Comparison of ENCODE assay signal across 11 mouse cellular contexts in the genomic region with DNA sequence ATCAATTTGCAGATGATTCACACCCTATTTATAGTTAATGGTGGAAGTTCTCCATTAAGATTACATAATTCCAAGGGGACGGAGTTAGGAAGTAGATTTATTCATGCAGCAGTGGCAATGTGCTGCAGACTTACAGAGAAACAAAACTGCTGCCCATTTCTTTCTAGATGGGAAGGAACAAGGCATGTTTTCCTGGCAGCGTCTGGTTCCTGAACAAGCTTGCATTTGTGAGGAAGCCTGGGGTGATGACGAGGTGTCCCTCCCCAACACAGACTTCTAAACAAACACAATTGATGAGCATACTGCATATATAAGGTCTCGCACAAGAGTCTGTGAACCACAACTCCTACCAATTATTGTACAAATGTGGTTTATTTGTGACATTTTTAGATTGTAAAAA.
DNase-seq lines count a peak whose midpoint lies in the region; ATAC-seq and TF ChIP-seq lines count a peak whose summit lies in the region.
"Had no signal": no experiment of that assay in that cellular context is flagged by ENCODE, and none has a peak within 500 bp of the region (broad histone marks: within the 10 kb centered on the region; RNA-seq: fewer than 3 reads in every experiment).

No protein-coding gene starts in this region.

- 83% methylated on average over 4 of the region's 4 CpGs for WGBS in embryonic facial prominence, embryonic 12.5 days
- WGBS in embryonic facial prominence, embryonic 10.5 days: 80% methylated on average over 4 of the region's 4 CpGs
- 27% methylated on average over 4 of the region's 4 CpGs for WGBS in forebrain, postnatal 0 days
- WGBS in liver, embryonic 11.5 days: 73% methylated on average over 4 of the region's 4 CpGs

- TF ChIP-seq POLR2A in brain, embryonic 14.5 days (IDR thresholded peaks at IDR 0.05; ENCODE audit: borderline replicate concordance, extremely low read depth, insufficient read depth, insufficient read length, poor library complexity, severe bottlenecking): no peak

- no peak overlapping the region for H3K9ac ChIP-seq in embryonic facial prominence, embryonic 12.5 days
- peak overlapping the region; percentile 15 for H3K9ac ChIP-seq in forebrain, postnatal 0 days
- H3K9ac ChIP-seq in liver, embryonic 11.5 days (ENCODE audit: low read depth, low read length): no peak overlapping the region
- H3K9ac ChIP-seq: liver, embryonic 13.5 days had no signal

- H3K36me3 ChIP-seq in embryonic facial prominence, embryonic 12.5 days: no peaks in the 10 kb centered on the region
- H3K36me3 ChIP-seq in embryonic facial prominence, embryonic 10.5 days (replicated peaks): no peaks in the 10 kb centered on the region
- no peaks in the 10 kb centered on the region for H3K36me3 ChIP-seq in forebrain, postnatal 0 days (ENCODE audit: insufficient read depth)
- no peaks in the 10 kb centered on the region for H3K36me3 ChIP-seq in liver, embryonic 11.5 days (ENCODE audit: control insufficient read depth, insufficient read depth, low read length)
- H3K36me3 ChIP-seq: liver, embryonic 13.5 days had no signal

- H3K27me3 ChIP-seq in embryonic facial prominence, embryonic 12.5 days: no peaks in the 10 kb centered on the region
- H3K27me3 ChIP-seq in embryonic facial prominence, embryonic 10.5 days (replicated peaks; ENCODE audit: low read depth, poor library complexity, severe bottlenecking): no peaks in the 10 kb centered on the region
- H3K27me3 ChIP-seq in forebrain, postnatal 0 days (ENCODE audit: insufficient read depth, low read length): no peaks in the 10 kb centered on the region
- no peaks in the 10 kb centered on the region for H3K27me3 ChIP-seq in liver, embryonic 11.5 days (replicated peaks; ENCODE audit: control insufficient read depth, insufficient read depth, low read length)
- H3K27me3 ChIP-seq: liver, embryonic 13.5 days had no signal

- no peak for TF ChIP-seq CTCF in brain, embryonic 14.5 days (IDR thresholded peaks at IDR 0.05; ENCODE audit: borderline replicate concordance, extremely low read depth, insufficient read depth, insufficient read length)
- TF ChIP-seq CTCF in forebrain, postnatal 0 days (IDR thresholded peaks at IDR 0.05; ENCODE audit: low read depth): no peak

- no peak overlapping the region for H3K4me2 ChIP-seq in embryonic facial prominence, embryonic 12.5 days (replicated peaks)
- H3K4me2 ChIP-seq in forebrain, postnatal 0 days (ENCODE audit: low read depth): 0 out of 2 replicates have a peak overlapping the region, but pooled peaks have one; percentile 13
- H3K4me2 ChIP-seq in liver, embryonic 11.5 days: no peak overlapping the region
- H3K4me2 ChIP-seq: liver, embryonic 13.5 days had no signal

- ATAC-seq in embryonic facial prominence, embryonic 12.5 days (ENCODE audit: insufficient number of reproducible peaks, insufficient read depth, low FRiP score, low TSS enrichment): no peak
- ATAC-seq in forebrain, postnatal 0 days: peak; percentile 57
- ATAC-seq in liver, embryonic 11.5 days (replicated peaks; ENCODE audit: low FRiP score): no peak

- no peak for DNase-seq in embryonic facial prominence, embryonic 10.5 days (ENCODE audit: low spot score)
- DNase-seq in brain, embryonic 14.5 days (ENCODE audit: low read depth): peak; percentile 55
- DNase-seq in forebrain, postnatal 0 days: no peak
- peak; percentile 33 to 41 for DNase-seq in left cerebral cortex, adult 9 months (ENCODE audit: low spot score in 2 of 2)
- DNase-seq in kidney, postnatal 10 days: no peak
- no peak for DNase-seq in liver, embryonic 11.5 days (ENCODE audit: low spot score)
- DNase-seq in urinary bladder, postnatal 4 days (ENCODE audit: low spot score in 2 of 2): no peak
- DNase-seq: adrenal gland, postnatal 10 days; kidney, postnatal 4 days; liver, embryonic 13.5 days had no signal

- H3K9me3 ChIP-seq in embryonic facial prominence, embryonic 12.5 days: no peaks in the 10 kb centered on the region
- H3K9me3 ChIP-seq in embryonic facial prominence, embryonic 10.5 days: no peaks in the 10 kb centered on the region
- no peaks in the 10 kb centered on the region for H3K9me3 ChIP-seq in forebrain, postnatal 0 days (ENCODE audit: low read length)
- H3K9me3 ChIP-seq in liver, embryonic 11.5 days (ENCODE audit: control insufficient read depth, low read length): no peaks in the 10 kb centered on the region
- H3K9me3 ChIP-seq: liver, embryonic 13.5 days had no signal

- H3K27ac ChIP-seq in embryonic facial prominence, embryonic 12.5 days: 0 out of 2 replicates have a peak overlapping the region, but pooled peaks have one; percentile 11
- no peak overlapping the region for H3K27ac ChIP-seq in embryonic facial prominence, embryonic 10.5 days (replicated peaks)
- H3K27ac ChIP-seq in forebrain, postnatal 0 days (ENCODE audit: low read depth, low read length): peak overlapping the region; percentile 73
- H3K27ac ChIP-seq in liver, embryonic 11.5 days (ENCODE audit: low read depth, low read length): no peak overlapping the region
- H3K27ac ChIP-seq: liver, embryonic 13.5 days had no signal

- no peaks in the 10 kb centered on the region for H3K4me1 ChIP-seq in embryonic facial prominence, embryonic 12.5 days
- no peaks in the 10 kb centered on the region for H3K4me1 ChIP-seq in embryonic facial prominence, embryonic 10.5 days
- H3K4me1 ChIP-seq in forebrain, postnatal 0 days (ENCODE audit: insufficient read depth): peaks cover 8% of the 10 kb centered on the region; the same call in 1 of the 2 replicates
- no peaks in the 10 kb centered on the region for H3K4me1 ChIP-seq in liver, embryonic 11.5 days (replicated peaks; ENCODE audit: control insufficient read depth, insufficient read depth, low read length)
- H3K4me1 ChIP-seq: liver, embryonic 13.5 days had no signal

- H3K4me3 ChIP-seq in embryonic facial prominence, embryonic 12.5 days: no peak overlapping the region
- H3K4me3 ChIP-seq in embryonic facial prominence, embryonic 10.5 days: no peak overlapping the region
- H3K4me3 ChIP-seq in forebrain, postnatal 0 days (ENCODE audit: low read depth, low read length): no peak overlapping the region
- no peak overlapping the region for H3K4me3 ChIP-seq in liver, embryonic 11.5 days (ENCODE audit: low read depth, low read length)
- H3K4me3 ChIP-seq: liver, embryonic 13.5 days had no signal

Comparison
In these comparisons a context has a peak if more than half of its experiments do, and no peak if none do; other contexts are left out.
1. H3K27ac ChIP-seq: peak in embryonic facial prominence, embryonic 12.5 days (single experiment) and forebrain, postnatal 0 days (single experiment); none in embryonic facial prominence, embryonic 10.5 days (single experiment) and liver, embryonic 11.5 days (single experiment).
2. DNase-seq: peak in brain, embryonic 14.5 days (single experiment) and left cerebral cortex, adult 9 months (2 of 2); none in embryonic facial prominence, embryonic 10.5 days (single experiment), forebrain, postnatal 0 days (single experiment), kidney, postnatal 10 days (single experiment), liver, embryonic 11.5 days (single experiment) and urinary bladder, postnatal 4 days (0 of 2).